Mouse (Mus musculus): ENCODE data around the gene Aldh3a2. TPM values are rescaled to one million over a fixed set of nuclear protein-coding genes. Genes with fewer than 3 reads are reported as not detected.
"Not testable (repeated sequence)": the region's sequence is repeated elsewhere in the genome, so short reads cannot be mapped to it uniquely, and the experiment has no call there.

Aldh3a2 gene
- polyA plus RNA-seq, 1 experiment from 2014 or later = 41.1 TPM

DNA sequence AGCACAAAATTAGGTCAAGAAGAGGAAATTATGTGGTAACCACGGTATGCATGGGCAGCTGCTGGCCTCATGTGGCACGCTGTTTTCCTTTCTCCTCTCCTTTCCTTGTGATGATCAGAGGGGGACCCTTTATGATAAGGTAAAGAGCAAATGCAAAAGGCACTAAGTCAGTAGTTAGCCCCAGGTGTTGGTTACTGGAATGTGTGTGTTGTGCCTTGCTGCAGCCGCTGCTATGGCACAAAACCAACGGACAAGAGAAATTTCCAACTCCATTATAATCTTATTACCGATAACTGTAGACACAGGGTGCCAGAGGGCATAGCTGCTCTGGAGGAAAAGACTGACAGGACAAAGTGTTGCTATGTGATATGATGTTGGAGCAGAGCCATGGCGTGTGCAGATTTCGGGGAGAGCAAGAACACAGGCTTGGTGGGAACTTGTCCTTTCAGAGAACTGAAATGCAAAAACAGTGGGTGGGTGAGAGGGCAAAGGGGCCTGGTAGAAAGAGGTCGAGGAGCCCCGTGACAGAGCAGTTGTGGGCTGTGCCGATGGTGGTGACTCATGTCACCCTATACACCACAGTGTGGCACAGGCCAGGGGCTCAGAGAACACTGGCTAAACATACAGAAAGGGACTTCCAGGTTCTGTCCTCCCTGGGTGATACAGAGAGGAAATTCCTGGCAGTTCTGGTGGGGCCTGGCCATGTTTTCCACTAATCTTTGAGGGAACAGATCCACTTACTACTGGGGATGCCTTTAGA is 59.6 kb downstream of the Aldh3a2 start, which contains the start of gene Aldh3a1:
Gene Aldh3a1, plus strand, starts transcription at position 51 of the 760 bp plus-strand sequence.
- H3K9me3 ChIP-seq = no peaks in the 10 kb centered on the region
- no peak for ATAC-seq (ENCODE audit: borderline replicate concordance, extremely low read depth, low FRiP score, low TSS enrichment)
- H3K4me3 ChIP-seq = no peak within 1 kb of the TSS
- H3K27me3 ChIP-seq = peaks cover 18% of the 10 kb centered on the region
- H3K4me1 ChIP-seq = peaks cover 7% of the 10 kb centered on the region; the same call in 1 of the 2 replicates
- H3K36me3 ChIP-seq = no peaks in the 10 kb centered on the region
- H3K27ac ChIP-seq = no peak within 1 kb of the TSS
- WGBS = 58% methylated on average over 10 of the region's 10 CpGs
- no peak within 1 kb of the TSS for H3K4me2 ChIP-seq
- no peak within 1 kb of the TSS for H3K9ac ChIP-seq

DNA sequence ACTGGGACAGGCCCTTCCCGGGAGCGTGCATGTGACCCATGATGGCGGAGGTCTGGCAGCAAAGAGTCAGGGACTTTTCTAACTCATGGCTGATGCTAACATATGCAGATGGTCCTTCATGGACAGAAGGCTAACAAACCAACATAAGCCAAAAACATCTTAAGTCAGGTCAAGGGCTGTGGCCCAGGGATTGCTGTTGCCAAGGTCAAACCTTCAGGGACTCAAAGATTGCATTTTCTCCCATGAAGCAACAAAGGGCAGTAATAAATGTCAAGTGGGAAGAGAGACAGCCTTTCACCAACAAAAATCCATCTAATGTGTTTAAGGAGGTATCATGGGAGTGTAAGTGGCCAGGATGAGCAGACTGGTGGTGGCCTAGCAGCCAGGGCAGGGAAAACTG is 61.1 kb downstream of the Aldh3a2 start:
- WGBS = 91% methylated on average over 3 of the region's 3 CpGs
- H3K4me2 ChIP-seq = no peak overlapping the region

DNA sequence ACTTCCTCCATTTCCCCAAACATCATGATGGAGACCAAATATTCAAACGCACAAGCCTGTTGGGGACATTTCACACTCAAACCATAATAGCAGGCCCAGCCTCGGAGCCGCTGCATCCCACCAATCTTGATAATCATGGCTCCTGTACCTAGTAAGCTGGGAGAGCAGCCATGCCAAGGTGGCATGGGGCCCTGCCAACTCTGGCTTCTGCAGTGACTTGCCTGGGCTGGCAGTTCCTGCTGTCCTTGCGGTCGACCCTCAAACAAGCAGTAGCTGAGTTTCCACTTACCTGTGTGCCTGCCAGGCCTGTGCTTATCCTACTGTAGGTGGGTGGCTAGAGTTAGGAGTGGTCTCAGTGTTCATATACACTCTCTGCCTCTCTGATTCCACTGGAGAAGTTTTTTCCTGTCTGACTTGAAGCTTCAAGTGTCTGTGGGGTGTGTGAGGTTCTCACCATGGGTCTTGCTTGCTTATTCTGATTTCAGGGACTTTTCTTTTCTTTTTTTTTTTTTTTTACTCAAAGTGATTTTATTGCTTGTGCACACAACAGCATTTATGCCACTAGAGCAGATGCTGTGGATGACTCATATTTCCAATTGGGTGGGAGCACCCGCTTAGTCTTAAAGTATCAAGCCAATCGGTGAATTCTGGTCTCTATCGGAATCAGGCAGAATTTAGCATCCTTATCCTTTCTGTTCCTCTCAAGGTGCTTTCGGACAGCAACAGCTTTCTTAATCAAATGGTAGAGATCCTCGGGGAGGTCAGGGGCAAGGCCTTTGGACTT is 61.9 kb downstream of the Aldh3a2 start:
- H3K9ac ChIP-seq = no peak overlapping the region

More for the DNA sequence above, 61.1 kb downstream of the Aldh3a2 start:
- Histone ChIP-seq H3K27ac (no peak overlapping the region), H3K36me3 (no peaks in the 10 kb centered on the region), H3K9me3 (no peaks in the 10 kb centered on the region), H3K4me3 (no peak overlapping the region), H3K4me1 (peaks cover 7% of the 10 kb centered on the region; the same call in 1 of the 2 replicates), H3K27me3 (peaks cover 2% of the 10 kb centered on the region; the same call in 1 of the 2 replicates), H3K9ac (no peak overlapping the region)
- no peak for ATAC-seq (ENCODE audit: borderline replicate concordance, extremely low read depth, low FRiP score, low TSS enrichment)

DNA sequence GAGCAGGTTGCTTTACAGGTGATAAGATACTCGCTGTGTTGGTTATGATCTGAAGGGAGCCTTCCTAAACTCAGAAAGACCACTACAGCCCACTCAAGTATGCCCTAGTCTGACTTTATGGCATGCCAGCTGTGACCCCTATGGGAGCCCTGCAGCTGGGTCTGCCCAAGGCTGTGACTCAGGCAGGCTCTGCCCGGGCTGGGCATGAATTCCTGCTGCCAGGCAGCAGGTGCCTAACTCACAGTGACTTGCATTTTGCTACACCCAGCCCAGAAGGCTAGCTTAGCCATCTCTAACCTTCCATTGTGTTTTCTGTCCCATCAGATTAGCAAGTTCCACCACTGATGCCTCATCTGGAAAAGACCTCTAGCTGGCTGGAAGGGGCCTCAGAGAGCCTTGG is 64.5 kb downstream of the Aldh3a2 start:
- H3K27ac ChIP-seq = no peak overlapping the region
- no peaks in the 10 kb centered on the region for H3K9me3 ChIP-seq
- ATAC-seq (ENCODE audit: borderline replicate concordance, extremely low read depth, low FRiP score, low TSS enrichment) = no peak
- 66% methylated on average over 2 of the region's 2 CpGs for WGBS
- H3K27me3 ChIP-seq = no peaks in the 10 kb centered on the region
- no peak overlapping the region for H3K9ac ChIP-seq
- no peak overlapping the region for H3K4me2 ChIP-seq
- H3K4me1 ChIP-seq = peaks cover 6% of the 10 kb centered on the region; the same call in 1 of the 2 replicates
- no peak overlapping the region for H3K4me3 ChIP-seq
- H3K36me3 ChIP-seq = no peaks in the 10 kb centered on the region

More for the DNA sequence above, 61.9 kb downstream of the Aldh3a2 start:
- H3K4me2 ChIP-seq = no peak overlapping the region
- H3K36me3 ChIP-seq = no peaks in the 10 kb centered on the region
- H3K4me3 ChIP-seq = no peak overlapping the region
- 93% methylated on average over 10 of the region's 10 CpGs for WGBS
- H3K27ac ChIP-seq = no peak overlapping the region
- H3K9me3 ChIP-seq = no peaks in the 10 kb centered on the region
- H3K4me1 ChIP-seq = peaks cover 7% of the 10 kb centered on the region; the same call in 1 of the 2 replicates
- no peaks in the 10 kb centered on the region for H3K27me3 ChIP-seq
- no peak for ATAC-seq (ENCODE audit: borderline replicate concordance, extremely low read depth, low FRiP score, low TSS enrichment)

DNA sequence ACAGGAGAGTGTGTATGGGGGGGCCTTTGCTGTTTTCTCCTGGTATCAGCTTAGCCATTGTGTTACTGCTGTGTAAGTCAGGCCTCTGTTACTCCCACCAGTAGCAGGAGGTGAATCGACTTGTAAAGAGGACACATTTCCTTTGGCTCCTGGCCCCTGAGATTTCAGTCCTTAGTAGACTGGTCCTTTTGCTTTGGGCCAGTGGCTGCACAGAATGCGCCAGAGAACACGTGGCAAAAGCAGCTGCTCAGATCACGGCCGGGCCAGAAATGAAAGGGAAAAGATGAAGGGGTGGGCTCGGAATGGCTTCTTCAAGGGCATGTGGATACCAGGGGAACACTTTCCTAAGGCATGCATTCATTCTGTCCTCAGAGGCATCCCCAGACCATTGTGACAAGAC is 65.1 kb downstream of the Aldh3a2 start:
- H3K4me1 ChIP-seq = peaks cover under 1% of the 10 kb centered on the region; the same call in 1 of the 2 replicates
- H3K27ac ChIP-seq = no peak overlapping the region
- no peak for ATAC-seq (ENCODE audit: borderline replicate concordance, extremely low read depth, low FRiP score, low TSS enrichment)
- no peak overlapping the region for H3K4me2 ChIP-seq
- no peaks in the 10 kb centered on the region for H3K27me3 ChIP-seq
- 79% methylated on average over 6 of the region's 6 CpGs for WGBS
- no peaks in the 10 kb centered on the region for H3K36me3 ChIP-seq
- H3K4me3 ChIP-seq = no peak overlapping the region
- no peak overlapping the region for H3K9ac ChIP-seq
- H3K9me3 ChIP-seq = no peaks in the 10 kb centered on the region

DNA sequence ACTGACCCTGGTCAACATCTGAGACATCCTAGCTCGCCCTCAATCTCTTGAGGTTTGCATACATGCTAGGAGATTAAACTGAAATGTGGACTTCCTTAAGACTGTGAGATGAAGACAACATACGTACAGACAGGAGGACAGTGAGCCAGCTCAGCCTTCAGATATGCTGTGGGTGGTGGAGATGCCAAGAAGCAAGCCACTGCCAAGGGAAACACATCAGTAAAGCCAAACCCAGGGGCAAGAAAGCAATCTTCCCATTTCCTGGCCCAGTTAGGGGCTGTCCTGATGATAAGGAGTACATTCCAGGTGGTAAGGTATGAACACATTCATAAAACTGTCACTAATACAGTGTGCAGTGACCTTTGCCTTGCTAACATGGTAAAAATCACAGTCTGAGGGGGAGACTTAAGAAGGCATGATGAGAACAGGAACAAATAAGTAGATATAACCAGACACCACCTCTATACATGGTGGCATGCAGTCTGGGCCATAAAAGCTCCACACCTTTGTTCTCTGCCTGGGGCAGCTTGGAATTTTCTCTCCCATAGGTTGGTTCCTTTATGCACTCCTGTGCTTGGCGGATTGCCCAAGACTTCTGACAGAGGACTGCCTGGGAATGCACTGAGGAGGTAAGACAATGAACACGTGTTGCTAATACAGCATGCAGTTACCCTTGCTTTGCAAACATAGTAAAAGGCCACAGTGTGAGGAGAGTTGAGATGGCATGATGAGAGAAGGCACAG is 67.5 kb downstream of the Aldh3a2 start:
- ATAC-seq (ENCODE audit: borderline replicate concordance, extremely low read depth, low FRiP score, low TSS enrichment) = no peak; the same call in 1 of the 2 replicates

DNA sequence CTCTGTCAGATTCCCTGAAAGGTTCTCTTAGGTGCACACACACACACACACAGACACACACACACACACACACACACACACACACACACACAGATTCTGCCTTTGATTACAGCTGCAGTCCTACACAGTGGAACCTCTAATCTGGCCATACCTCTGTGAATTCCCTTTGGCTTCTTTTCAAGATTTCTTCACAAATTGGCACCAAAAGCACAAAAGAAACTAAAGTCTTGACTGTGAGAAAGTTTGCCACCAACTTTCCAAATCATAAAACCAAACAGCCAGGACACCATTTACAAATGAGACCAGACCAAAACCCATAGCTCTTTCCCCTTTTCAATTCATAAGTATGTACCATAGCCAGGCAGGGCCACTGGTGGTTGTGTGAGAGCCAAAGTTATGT is 69.3 kb downstream of the Aldh3a2 start:
- peaks cover 11% of the 10 kb centered on the region for H3K27me3 ChIP-seq
- H3K4me1 ChIP-seq = peaks cover 8% of the 10 kb centered on the region; the same call in 1 of the 2 replicates
- no peaks in the 10 kb centered on the region for H3K9me3 ChIP-seq
- no peak overlapping the region for H3K4me3 ChIP-seq
- no peak overlapping the region for H3K4me2 ChIP-seq
- H3K9ac ChIP-seq = no peak overlapping the region
- H3K36me3 ChIP-seq = no peaks in the 10 kb centered on the region
- H3K27ac ChIP-seq = no peak overlapping the region
- ATAC-seq (ENCODE audit: borderline replicate concordance, extremely low read depth, low FRiP score, low TSS enrichment) = no peak

More for the DNA sequence above, 67.5 kb downstream of the Aldh3a2 start:
- H3K9ac ChIP-seq = no peak overlapping the region
- peaks cover 8% of the 10 kb centered on the region; the same call in 1 of the 2 replicates for H3K4me1 ChIP-seq
- H3K27ac ChIP-seq = no peak overlapping the region
- H3K9me3 ChIP-seq = no peaks in the 10 kb centered on the region
- H3K4me2 ChIP-seq = no peak overlapping the region
- H3K4me3 ChIP-seq = no peak overlapping the region
- 59% methylated on average over 4 of the region's 4 CpGs for WGBS
- H3K27me3 ChIP-seq = no peaks in the 10 kb centered on the region
- no peaks in the 10 kb centered on the region for H3K36me3 ChIP-seq

DNA sequence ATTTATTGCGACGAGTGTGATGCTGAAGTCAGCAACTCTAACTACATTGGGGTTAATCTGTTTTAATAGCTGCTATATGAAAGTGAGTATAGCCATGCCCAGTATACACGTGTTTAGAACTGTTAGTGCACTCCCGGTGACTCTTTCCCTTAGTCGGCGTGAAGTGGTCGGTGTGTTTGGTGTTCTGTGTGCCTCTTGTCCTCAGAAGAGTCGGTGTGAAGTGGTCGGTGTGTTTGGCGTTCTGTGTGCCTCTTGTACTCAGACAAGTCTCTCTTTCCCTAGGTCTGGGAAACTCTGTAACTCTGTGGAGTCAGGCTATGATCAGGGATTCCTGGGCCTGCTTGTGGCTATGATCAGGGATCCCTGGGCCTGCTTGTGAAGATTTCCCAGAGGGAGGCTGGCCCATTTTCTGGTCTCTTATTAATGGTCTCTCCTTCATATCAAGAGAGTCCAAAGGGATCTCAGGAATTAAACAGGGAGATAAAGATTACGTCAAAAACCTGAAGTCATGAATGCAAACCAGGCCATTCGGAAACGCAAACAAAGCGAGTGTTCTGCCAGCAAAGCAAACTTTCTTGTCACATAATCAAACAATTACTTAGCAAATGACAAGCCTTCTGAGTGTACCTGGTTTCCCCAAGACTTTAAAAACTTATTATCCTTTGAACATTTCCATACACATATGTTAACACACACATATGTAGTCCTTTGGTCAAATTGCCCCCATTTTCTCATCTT is 70.5 kb downstream of the Aldh3a2 start:
- WGBS = 58% methylated on average over 14 of the region's 14 CpGs
- no peak overlapping the region for H3K4me3 ChIP-seq
- H3K27ac ChIP-seq = peak overlapping the region; percentile 24; the same call in 1 of the 2 replicates

DNA sequence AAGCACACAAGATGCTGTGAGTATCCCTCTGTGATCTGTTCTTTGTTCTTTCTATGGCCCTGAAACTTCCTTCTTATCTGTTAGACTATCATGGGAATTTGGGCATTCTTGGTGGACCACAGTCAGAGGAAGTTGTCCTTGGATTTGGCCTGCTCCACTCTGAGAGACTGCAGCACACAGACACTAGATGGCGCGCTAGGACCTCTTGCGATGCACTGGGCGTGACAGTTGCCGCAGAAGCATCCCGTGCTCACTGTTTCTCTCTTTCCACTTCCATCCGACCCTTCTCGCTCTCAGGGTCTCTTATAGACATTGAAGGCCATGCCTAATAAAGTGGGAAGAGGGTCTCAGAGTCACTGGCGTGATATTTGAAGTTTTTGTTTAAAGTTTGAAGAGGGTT is 73.9 kb downstream of the Aldh3a2 start:
- H3K4me1 ChIP-seq = peaks cover 8% of the 10 kb centered on the region; the same call in 1 of the 2 replicates
- no peak overlapping the region for H3K4me2 ChIP-seq
- 8% methylated on average over 9 of the region's 9 CpGs for WGBS
- no peak overlapping the region for H3K4me3 ChIP-seq
- H3K9ac ChIP-seq = no peak overlapping the region
- no peaks in the 10 kb centered on the region for H3K36me3 ChIP-seq
- H3K9me3 ChIP-seq = no peaks in the 10 kb centered on the region
- peaks cover 11% of the 10 kb centered on the region for H3K27me3 ChIP-seq
- no peak overlapping the region for H3K27ac ChIP-seq
- no peak for ATAC-seq (ENCODE audit: borderline replicate concordance, extremely low read depth, low FRiP score, low TSS enrichment)

More for the DNA sequence above, 70.5 kb downstream of the Aldh3a2 start:
- H3K4me1 ChIP-seq = peaks cover 8% of the 10 kb centered on the region; the same call in 1 of the 2 replicates
- no peak overlapping the region for H3K4me2 ChIP-seq
- no peaks in the 10 kb centered on the region for H3K36me3 ChIP-seq
- no peak overlapping the region for H3K9ac ChIP-seq
- peaks cover 11% of the 10 kb centered on the region for H3K27me3 ChIP-seq
- no peaks in the 10 kb centered on the region for H3K9me3 ChIP-seq
- no peak for ATAC-seq (ENCODE audit: borderline replicate concordance, extremely low read depth, low FRiP score, low TSS enrichment)

DNA sequence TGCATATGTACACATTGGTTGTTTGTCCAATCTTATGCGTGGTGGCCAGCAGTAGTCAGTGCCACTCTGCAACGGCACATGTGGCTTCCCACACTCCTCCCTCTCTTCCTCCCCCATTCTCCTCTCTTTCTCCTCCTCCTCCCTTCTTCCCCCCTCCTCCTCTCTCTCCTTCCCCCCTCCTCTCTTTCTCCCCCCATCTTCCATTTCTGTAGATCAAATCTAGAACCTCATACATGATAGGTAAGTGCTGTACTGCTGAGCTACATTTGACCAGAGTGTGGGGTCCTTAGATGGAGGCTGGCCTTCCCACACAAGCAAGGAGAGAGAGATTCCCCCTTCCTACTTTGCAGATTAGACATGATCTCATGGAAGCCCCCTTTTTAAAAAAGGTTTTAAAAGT is 74.5 kb downstream of the Aldh3a2 start:
- peaks cover 8% of the 10 kb centered on the region; the same call in 1 of the 2 replicates for H3K4me1 ChIP-seq
- no peak overlapping the region for H3K4me2 ChIP-seq
- no peak overlapping the region for H3K9ac ChIP-seq
- H3K27me3 ChIP-seq = peaks cover 11% of the 10 kb centered on the region
- no peak for ATAC-seq (ENCODE audit: borderline replicate concordance, extremely low read depth, low FRiP score, low TSS enrichment)
- H3K36me3 ChIP-seq = no peaks in the 10 kb centered on the region
- H3K9me3 ChIP-seq = no peaks in the 10 kb centered on the region
- WGBS = 100% methylated on average over 1 of the region's 2 CpGs
- no peak overlapping the region for H3K4me3 ChIP-seq
- H3K27ac ChIP-seq = no peak overlapping the region

DNA sequence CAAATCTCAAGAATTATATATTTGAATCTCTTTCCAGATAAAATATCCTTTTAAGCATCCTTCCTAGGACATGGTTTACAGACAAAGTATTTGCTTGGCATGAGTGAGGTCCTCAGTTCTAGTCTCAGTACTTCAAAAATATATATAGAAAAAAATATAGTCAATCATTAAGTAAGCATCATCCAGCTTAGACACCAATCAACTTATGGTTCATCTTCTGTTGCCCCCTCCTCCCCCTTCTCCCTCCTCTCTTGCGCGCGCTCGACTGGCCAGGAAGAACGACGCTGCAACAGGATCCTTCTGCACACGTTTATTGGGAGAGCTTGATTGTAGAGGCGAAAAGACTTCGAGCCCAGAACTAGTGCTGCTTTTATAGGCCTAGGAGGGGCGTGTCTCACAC is 75.1 kb downstream of the Aldh3a2 start:
- not testable (repeated sequence) for H3K4me1 ChIP-seq; H3K36me3 ChIP-seq; H3K9ac ChIP-seq; H3K4me2 ChIP-seq; H3K9me3 ChIP-seq; H3K4me3 ChIP-seq; H3K27ac ChIP-seq; ATAC-seq (ENCODE audit: borderline replicate concordance, extremely low read depth, low FRiP score, low TSS enrichment)
- 87% methylated on average over 9 of the region's 10 CpGs for WGBS
- peaks cover 11% of the 10 kb centered on the region for H3K27me3 ChIP-seq

Measured in lung, embryonic 15.5 days (tissue).